Mouse (Mus musculus) urinary bladder, adult 2 months (tissue): ENCODE data around the gene Scn4b. TPM values are rescaled to one million over a fixed set of nuclear protein-coding genes. Genes with fewer than 3 reads are reported as not detected.

Experiments
- DNase-seq: peaks from one replicate; pipeline ENCODE4 v3.0.0; 2022; ENCODE audit warnings: low spot score
- polyA plus RNA-seq: library from polyadenylated mRNA; depleted of rRNA; stranded (reverse); fragments of >200 nt; gene quantifications from 2 replicates; pipeline ENCODE4 v1.2.3, GENCODE M21; 2012

Scn4b gene
- polyA plus RNA-seq, 1 experiment: 0.98 TPM

DNA sequence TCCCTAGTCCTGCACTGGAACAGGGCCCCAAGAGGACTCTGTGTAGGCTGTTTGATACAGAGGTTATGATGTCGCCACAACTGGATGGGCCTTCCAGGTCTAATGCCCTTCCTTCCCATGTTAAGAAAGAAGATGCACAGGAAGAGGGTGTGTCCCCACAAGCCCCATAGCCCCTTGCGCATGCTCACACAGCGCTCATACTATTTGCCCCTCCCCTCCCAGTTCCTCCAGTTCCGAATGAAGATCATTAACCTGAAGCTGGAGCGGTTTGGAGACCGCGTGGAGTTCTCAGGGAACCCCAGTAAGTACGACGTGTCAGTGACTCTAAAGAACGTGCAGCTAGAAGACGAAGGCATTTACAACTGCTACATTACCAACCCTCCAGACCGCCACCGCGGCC, 13.0 kb upstream of the Scn4b start:
- no peak for DNase-seq

DNA sequence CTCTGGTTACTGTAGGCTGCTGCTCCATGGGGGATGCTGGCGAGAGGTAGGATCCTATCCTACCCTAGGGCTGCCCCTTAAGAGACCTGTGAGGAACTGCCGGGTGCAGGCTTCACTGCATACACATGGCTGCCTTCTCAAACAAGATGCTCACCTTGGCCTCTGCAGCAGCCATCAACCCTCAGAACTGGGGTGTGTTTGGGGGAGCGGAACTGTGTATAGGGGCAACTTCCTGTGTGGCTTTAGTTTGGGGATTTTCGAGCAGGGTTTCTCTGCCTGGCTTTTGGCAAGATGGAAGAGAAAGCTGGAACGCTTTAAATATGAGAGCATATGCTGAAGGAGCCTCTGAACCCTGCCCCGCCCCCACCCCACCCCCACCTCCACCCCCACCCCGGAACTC, 11.3 kb upstream of the Scn4b start:
- no peak for DNase-seq

GRCm38 (mm10) chr9:45130119-45130518, 8.1 kb upstream of the Scn4b start:
- no peak for DNase-seq

DNA sequence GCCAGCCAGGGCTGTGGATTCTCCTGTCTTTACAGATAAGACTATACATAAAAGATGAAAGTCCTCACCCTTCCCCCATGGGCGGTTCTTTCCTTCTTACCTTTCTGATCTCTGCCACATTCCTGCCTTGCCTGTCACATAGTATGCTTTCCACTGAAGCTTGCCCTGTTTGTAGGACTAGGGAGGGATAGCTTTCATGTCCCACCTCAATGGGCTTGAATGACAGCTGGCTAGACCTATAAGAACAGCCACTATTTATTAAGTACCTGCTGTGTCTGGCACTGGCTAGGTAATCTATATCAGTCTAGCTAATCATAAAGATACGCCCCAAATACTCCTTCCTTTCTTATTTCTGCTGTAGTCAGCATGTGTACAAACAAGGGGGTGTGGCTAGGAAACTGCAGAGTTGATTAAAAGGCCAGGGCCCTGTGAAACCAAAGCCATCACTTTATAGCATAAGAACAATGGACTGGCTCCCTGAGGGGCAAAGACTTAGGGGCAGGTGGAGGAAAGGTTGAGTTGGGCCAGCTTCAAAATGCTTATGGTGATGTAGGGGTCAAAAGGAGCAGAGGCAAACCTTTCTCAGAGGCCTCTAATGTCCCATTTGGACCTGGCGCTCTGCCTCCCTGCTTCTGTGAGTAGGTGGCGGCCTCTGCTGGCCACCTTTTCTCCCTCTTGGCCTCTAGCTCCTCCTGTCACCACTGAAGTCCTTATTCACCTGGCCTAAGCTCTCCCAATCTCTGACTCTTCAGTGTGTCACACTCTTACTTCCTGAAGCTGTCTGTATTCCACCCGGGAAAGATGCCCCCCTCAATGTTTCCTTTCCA, 4.5 kb upstream of the Scn4b start:
- DNase-seq: peak; percentile 40

GRCm38 (mm10) chr9:45136442-45137169, 1.6 kb upstream of the Scn4b start:
- DNase-seq: no peak

GRCm38 (mm10) chr9:45139082-45139481, 887 bp downstream of the Scn4b start:
- no peak for DNase-seq

DNA sequence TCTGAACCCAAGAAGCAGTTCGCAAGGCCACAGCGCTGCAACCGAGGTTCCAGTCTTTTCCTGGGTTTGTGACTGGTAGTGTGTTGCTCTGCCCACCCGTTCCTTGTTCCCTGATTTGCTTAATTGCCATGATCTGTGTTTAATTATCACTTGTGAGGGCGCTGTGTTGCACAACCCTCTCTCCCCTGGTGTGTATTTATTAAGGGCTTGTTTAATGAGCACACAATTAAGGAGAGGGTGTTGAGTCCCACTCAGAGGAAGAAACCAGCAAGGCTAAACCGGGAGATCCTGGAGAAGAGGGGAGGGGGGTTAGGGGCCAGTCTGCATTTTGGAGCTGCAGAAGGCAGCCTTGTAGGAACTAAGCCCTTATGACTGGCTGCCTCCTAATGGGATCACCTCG, 2.8 kb downstream of the Scn4b start:
- DNase-seq: no peak

DNA sequence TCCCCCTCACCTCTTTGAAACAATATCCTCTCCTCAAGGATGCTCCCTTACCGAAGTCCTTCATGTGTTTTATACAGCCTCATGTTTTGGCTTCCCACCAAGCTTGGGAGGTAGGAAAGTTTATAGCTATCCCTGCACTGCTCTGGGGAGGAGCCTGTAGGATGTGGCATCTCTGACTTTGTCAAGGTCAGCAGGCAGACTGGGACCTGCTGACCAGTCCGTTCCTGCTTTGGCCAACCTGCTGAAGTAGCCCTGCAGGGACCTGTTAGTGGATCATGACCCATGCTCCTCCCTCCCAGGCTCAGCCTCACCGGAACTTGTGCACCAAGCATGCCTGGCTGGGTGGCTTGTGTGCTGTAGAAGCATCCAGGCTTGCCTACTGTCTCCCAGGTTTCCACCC, 4.5 kb downstream of the Scn4b start:
- no peak for DNase-seq

DNA sequence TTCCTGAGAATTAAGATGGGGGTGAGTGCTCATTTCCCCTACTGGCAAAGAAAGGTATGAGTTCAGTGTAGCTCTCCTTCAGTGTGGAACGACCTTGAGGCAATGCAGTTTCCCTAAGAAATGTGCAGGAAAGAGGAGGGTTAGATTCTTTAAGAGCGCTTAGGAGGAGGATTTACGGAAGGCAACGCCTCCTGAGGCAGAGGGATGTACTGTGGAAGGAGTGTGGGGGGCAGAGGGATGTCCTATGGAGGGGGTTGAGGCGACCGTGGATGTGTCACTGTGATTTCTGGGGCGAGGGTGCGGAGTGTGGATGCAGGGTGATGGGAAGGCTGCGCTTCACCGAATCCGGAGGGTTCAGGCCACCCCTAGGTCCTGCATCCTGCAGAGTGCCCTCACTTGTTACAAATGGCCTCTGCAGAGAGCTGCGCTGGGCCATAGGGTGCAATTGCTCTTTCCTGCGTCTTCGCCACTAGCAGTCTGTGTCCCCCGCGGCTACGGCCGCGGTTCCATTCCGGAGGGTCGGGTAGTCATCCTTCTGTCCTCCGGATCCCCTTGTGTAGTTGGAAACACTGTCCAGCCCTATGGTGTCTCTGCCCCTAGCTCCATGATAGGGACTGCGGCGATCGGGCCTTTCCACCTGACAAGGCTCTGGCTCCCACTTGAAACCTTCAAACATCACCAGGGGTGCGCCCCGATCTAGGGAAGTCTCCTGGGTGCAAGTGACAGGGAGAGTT, 7.5 kb downstream of the Scn4b start:
- DNase-seq: no peak

GRCm38 (mm10) chr9:45146267-45146597, 8.0 kb downstream of the Scn4b start:
- DNase-seq: peak; percentile 38

DNA sequence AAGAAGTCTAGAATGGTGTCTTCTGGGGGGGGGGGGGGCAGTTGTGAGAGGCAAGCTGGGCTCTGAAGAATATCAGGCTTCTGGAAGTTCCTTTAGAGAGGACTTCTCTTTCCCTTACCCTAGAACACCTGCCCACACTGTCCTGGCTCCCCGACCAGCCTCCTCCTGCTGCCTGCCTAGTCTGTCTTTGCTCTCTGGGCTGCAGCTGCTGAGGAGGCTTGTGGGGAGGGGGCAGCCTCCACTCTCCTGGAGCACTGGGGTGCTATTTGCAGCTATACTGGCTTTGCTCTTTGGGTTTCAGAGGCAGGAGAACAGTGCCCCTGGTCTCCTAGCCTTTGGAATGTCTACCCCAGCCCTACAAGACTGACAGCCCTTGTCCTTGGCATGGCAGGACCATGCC, 12.7 kb downstream of the Scn4b start:
- no peak for DNase-seq

GRCm38 (mm10) chr9:45153361-45153760, 15.2 kb downstream of the Scn4b start:
- no peak for DNase-seq

DNA sequence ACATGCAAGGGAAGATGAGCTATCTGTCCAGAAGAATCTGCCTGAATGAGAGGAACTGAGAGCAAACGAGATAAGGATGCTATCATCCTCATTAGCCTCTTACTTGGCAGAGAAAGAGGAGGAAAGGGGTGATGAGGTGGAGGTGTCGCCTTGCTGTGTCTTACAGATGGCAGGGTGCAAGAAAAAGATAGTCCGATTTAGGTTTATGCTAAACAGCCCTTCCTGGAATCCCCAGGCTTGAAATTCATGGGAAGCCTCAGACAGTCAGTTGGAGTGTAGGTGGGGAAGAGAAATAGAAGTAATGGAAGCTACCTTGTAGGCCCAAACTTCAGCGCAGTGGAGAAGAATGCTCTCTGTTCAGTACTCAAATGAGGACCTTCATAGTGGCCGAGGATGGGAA, 29.7 kb downstream of the Scn4b start:
- DNase-seq: no peak

DNA sequence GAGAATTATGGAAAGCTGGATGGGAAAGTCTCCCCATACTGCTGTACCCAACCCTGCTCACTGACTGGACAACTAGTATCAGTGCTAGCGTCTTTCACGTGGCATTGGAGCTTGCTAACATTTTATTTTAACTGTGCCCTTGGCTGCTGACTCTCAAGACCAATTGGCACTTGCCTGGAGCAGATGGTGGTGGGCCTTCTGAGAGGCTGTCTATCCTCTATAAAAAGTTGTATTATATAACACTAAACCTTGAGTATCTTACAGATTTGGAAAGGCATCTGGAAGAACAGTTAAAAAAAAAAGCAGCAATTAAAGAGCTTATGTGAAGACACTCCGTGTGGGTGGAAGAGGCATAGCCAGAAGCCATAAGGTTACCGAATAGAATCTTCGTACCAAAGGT, 32.0 kb downstream of the Scn4b start:
- no peak for DNase-seq

- DNase-seq: no peak
These were observed 32.9 kb downstream of the Scn4b start for GRCm38 (mm10) chr9:45171073-45171610.

DNA sequence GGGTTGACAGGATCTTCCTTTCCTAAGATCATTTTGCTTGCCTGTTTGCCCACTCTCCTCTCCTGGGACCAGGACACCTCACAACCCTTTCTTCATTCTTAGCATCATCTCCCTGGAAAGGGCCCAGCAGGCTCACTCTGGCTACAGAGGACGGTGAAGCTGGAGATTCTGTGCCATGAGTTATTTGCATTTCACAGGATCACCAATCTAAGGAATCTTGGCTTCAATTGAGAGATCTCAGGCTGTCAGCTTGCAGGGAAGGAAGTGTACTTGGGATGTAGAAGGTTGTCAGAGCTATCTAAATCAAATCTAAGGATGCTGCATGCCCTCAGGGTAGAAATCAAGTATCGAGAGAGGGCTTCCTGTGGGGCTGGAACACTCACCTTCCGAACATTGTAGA, 35.3 kb downstream of the Scn4b start:
- DNase-seq: no peak

DNA sequence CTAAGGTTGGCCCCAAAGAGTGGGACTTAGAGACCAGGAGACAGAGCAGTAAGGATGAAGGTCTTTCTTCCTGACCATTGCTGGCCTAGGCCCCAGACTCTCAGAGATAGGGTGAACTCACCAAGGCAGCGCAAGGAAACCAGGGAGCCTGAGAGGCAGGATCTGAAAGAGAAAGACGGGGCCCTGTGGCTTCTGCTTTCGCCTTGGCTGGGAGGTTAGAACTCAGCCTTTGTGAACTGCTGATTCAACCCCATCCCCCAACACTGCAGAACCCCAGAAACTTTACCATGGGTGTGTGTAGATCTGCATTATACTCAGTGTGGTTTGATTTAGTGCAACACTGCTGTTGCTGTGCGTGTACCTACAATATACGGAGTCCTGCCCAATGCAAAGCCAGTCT, 41.1 kb downstream of the Scn4b start:
- no peak for DNase-seq

DNA sequence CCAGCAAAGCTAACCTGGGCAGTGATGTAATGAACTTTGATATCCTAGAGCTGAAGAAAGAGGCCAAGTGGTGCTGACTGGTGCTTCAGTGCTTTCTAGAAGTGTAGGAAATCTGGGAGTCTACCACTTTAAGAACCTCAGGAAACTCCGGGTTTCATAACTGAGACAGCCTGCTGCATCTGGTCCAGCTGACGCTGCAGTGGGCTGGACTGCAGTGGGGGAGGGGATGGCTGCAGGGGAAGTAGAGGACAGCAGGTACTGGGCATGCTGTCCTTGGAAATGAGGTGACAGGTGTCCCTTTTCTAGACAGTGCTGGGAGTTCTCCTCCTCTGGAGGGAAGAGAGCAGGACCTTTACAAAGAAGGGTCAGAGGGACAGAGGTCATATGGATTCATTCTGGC, 43.6 kb downstream of the Scn4b start, which contains the start of gene BC049352:
Gene BC049352 (plus strand): TSS at position 238 of the 400 bp plus-strand sequence.
- no peak for DNase-seq

- DNase-seq: no peak
These were observed 44.3 kb downstream of the Scn4b start for GRCm38 (mm10) chr9:45182521-45182920.

DNA sequence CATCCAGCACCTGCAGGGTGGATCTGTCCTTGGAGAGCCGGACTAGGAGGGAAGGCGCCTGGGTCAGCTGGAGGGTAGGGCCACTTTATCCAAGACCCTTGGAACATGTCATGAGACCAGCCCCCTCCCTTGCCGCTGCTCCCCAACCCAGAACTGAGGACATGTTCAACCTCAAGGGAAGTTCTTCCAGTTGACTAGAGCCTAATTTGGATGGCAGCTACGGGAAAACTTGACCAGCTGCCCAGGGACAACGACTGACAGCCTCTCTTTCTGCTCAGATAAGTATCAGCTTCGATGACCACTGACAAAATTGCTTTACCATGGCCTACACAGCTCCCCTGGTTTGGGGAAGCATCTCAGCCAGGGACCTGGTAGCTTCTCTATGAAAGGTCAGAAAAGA, 45.1 kb downstream of the Scn4b start:
- no peak for DNase-seq

GRCm38 (mm10) chr9:45185250-45185649, 47.1 kb downstream of the Scn4b start:
- no peak for DNase-seq
